Mouse (Mus musculus): ENCODE results near the gene Syngr1.

DNA sequence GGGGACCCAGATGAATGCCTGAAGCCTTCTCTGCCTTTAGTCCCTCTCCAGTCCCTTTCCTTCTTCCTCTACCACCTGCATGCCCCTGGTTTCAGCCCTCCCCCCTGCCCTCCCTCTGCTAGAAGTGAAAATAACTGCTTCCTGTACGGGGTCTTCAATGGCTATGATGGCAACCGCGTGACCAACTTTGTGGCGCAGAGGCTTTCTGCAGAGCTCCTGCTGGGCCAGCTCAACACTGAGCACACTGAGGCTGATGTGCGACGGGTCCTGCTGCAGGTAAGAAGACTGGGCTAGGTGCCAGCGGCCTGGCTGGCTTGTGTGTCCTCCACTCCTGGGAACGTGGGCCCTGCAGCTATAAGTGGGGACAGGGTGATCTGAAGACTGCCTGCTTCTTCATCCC lies 57.4 kb downstream of the Syngr1 start:
- TF ChIP-seq POLR2A (IDR thresholded peaks at IDR 0.05; ENCODE audit: borderline replicate concordance, extremely low read depth, insufficient read depth, insufficient read length, poor library complexity, severe bottlenecking) (no peak), CTCF (IDR thresholded peaks at IDR 0.05; ENCODE audit: borderline replicate concordance, extremely low read depth, insufficient read depth, insufficient read length) (no peak)

Data from brain, embryonic 14.5 days (tissue).